Mouse (Mus musculus) spleen, adult 2 months (tissue): ENCODE results near the gene Rpap3.

Experiments
- CTCF ChIP-seq: fragments of 200-500 bp; IDR thresholded peaks from 2 replicates; pipeline ENCODE4 v1.5.1; 2011; ENCODE audit warnings: mild to moderate bottlenecking, inconsistent platforms; ENCODE audit not compliant: insufficient read depth, insufficient read length, insufficient replicate concordance; ENCODE audit errors: extremely low read depth
- POLR2A ChIP-seq: fragments of 200-500 bp; IDR thresholded peaks from 2 replicates; pipeline ENCODE4 v1.6.1; 2011; ENCODE audit warnings: low read depth, low read length, inconsistent platforms

- no peak for TF ChIP-seq CTCF
- no peak for TF ChIP-seq POLR2A
Observed at GRCm38 (mm10) chr15:97748309-97748708, 42.7 kb upstream of the Rpap3 start.
